Mouse (Mus musculus): Measurements from ENCODE around the gene Lgals4.
A peak's percentile ranks its signal among the peaks of the same experiment; 100 is the strongest.

Gene Lgals4

DNA sequence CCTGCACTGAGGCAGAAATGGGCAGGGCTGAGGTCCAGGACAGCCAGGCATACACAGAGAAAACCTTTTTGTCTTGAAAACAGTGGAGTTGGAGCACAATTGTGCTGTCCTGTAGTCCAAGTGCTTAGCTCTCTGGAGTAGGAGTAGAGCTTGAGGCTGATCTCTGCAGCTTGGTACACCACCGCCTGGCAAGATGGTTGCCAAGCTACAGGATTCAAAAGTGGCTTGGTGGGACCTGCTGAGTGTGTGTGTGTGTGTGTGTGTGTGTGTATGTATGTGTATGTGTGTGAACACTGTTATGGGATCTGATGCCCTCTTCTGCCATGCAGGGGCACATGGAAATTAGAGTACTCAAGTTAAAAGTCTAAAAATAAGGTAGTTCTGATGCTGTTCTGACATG, 11.1 kb upstream of the Lgals4 start:
- no peak for DNase-seq (ENCODE audit: low spot score in 2 of 2)

- DNase-seq (ENCODE audit: low spot score in 2 of 2) = no peak
Measured at GRCm38 (mm10) chr7:28822993-28823903, 10.4 kb upstream of the Lgals4 start.

- no peak for DNase-seq (ENCODE audit: low spot score in 2 of 2)
Measured at GRCm38 (mm10) chr7:28823932-28824331, 9.7 kb upstream of the Lgals4 start.

DNA sequence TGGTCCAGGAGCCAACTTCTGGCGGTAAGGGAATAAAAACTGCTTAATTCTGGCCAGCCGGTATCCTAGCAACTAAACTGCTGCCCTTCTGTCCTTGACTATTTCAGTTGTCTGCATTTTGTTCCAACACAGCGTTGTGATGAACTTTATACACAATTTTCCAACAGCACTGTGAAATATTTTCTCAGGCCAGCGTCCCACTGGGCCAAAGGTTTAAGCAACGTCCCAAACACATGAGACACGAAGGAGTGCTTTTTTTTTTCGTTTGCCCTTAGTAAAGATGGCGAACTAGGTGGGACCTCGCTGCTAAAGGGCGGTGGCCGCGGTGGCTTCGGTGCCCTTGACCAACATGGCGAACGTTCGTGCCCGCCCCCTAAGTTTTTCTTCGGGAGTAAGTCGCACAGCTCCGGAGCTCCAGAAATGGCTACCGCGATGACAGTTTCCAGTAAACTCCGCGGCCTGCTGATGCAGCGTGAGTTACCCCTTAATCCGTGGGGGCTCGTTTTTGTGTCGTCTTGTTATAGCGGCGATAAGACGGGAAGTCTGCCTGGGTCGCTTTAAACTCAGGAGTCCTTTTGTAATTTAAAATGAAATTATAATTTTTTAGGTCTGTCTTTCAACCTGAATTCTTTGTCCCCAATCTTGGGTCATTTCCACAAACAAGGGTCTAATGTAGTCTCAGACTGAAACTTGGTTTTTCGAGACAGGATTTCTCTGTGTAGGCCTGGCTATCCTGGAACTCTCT, 8.5 kb upstream of the Lgals4 start, which contains the start of gene Ech1:
Gene Ech1 (plus strand): TSS at position 277 of the 745 bp plus-strand sequence.
- DNase-seq (ENCODE audit: low spot score in 2 of 2) = peak; percentile 80 to 85

GRCm38 (mm10) chr7:28825686-28826401, 7.8 kb upstream of the Lgals4 start:
- no peak for DNase-seq (ENCODE audit: low spot score in 2 of 2)

DNA sequence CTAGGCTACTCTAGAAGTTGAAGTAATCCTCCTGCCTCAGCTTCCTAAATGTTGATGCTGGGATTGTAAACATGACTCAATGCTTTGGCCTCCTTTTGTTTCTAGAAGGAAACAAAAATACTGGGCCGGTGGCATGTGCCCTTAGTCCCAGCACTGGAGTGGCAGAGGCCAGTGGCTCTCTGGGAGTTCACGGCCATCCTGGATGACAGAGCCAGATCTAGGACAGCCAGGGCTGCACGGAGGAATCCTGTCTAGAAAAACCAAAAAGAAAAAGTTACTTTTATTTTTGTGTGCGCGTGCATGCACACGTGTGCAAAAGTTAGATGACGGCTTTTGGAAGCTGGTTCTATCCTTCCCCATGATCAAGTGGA, 7.3 kb upstream of the Lgals4 start:
- DNase-seq (ENCODE audit: low spot score in 2 of 2) = no peak

GRCm38 (mm10) chr7:28827338-28827737, 6.3 kb upstream of the Lgals4 start:
- DNase-seq (ENCODE audit: low spot score in 2 of 2) = no peak

DNA sequence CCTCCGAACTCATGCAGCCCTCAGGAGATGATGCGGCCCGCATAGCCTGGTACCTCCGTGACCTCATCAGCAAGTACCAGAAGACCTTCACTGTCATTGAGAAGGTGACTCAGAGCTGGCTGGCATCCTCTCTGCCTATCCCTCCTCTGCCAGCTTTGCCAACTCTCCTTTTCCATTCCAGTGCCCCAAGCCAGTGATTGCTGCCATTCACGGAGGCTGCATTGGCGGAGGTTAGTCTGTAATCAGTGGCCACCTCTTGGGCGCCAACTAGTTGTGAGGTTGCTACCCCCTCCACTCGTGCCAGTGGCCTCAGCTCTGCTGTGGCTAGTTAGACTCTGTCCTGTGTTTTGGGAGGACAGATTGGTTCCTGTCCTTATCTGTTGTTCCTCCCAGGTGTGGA, 3.8 kb upstream of the Lgals4 start:
- DNase-seq (ENCODE audit: low spot score in 2 of 2) = no peak

GRCm38 (mm10) chr7:28830981-28831380, 2.7 kb upstream of the Lgals4 start:
- no peak for DNase-seq (ENCODE audit: low spot score in 2 of 2)

GRCm38 (mm10) chr7:28831411-28832125, 2.1 kb upstream of the Lgals4 start:
- no peak for DNase-seq (ENCODE audit: low spot score in 2 of 2)

DNA sequence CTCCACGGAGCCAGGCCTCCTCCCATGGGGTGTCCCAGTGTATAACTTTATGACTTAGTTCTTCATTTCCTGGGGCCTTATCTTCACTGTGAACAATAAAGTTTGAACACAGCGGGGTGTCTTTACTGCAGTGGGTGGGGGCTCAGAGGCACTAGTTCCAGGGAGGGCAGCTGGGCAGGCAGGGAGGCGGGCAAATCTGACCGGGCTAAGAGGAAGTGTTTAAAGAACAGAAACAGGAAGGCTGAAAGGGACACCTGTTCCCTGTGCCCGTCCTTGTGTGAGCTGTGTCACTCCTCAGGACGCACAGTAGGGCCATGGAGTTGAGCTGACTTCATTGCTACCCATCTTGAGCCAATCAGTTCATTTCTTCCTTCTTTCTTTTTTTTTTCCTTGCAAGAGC, 1.5 kb upstream of the Lgals4 start:
- DNase-seq (ENCODE audit: low spot score in 2 of 2) = no peak

DNA sequence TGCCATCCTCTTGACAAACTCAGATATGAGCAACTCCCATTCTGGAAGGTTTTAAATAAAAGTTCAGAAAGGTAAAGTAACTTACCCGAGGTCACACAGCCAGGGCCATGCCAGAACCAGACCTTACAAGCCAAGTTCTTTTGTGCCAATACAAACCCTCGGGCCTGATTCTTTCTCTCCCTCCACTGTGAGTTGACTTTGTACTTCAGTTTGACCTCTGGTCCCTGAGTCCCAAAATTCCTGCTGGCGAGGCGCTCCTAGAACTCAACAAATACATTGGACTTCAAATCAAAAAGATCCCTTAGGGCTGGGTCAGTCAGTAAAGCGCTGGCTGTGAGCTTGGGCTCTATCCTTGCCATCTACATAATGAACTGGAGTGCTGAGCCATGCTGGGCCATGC, 3.3 kb downstream of the Lgals4 start:
- DNase-seq (ENCODE audit: low spot score in 2 of 2) = no peak

GRCm38 (mm10) chr7:28838331-28838730, 4.7 kb downstream of the Lgals4 start:
- DNase-seq (ENCODE audit: low spot score in 2 of 2) = no peak

DNA sequence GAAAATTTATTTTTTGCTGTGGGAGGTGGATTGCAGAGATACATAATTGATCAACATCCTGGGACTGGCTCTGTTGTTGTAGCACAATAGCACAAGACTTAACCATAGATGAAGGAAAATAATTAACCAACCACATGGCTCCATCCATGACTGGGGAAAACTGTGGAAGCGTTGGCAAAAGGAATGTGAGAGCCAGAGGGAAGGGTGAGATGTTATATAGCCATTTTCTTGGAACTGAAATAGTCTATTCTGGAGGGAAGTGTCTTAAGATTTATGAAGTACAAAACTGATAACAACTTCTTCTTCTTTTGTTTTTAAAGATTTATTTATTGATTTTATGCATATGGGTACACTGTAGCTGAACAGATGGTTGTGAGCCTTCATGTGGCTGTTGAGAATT, 13.6 kb downstream of the Lgals4 start:
- DNase-seq (ENCODE audit: low spot score in 2 of 2) = no peak

- DNase-seq (ENCODE audit: low spot score in 2 of 2) = no peak
Measured at GRCm38 (mm10) chr7:28849700-28850236, 16.1 kb downstream of the Lgals4 start.

DNA sequence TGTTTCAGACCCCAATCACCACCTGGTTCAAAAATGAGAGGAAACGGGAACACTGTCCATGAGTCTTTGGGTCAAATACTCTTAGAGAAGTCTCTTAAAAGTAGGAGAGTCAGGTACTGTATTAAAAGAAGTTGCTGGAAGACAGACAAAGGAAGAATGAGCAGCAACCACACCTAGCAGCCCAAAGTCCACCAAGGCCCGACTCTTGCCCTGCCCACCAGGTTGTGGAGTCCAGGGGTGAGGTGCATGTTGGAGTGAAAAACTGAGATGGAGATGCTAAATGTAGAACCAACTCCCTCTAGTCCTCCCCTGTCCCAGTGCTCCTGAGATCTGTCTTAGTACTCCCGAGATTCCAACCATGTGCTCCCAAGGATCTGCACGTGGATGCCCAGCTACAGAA, 17.0 kb downstream of the Lgals4 start:
- DNase-seq (ENCODE audit: low spot score in 2 of 2) = no peak

GRCm38 (mm10) chr7:28859953-28860352, 26.3 kb downstream of the Lgals4 start:
- no peak for DNase-seq (ENCODE audit: low spot score in 2 of 2)

DNA sequence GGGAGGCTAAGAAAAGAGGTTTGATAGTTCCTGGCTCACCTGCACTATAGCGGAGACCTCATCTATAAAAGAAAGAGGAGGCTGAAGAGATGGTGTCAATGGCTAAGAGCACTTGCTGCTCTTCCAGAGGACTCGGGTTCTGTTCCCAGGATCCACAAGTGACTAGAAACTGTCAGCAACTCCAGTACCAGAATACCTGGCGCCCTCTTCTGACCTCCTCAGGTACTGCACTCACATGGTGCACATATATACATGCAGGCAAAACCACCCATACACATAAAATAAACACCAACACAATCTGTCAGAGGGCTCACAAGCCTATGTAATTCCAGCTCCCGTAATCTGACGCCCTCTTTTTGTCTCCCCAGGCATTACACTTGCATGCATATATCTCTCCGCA, 27.2 kb downstream of the Lgals4 start:
- DNase-seq (ENCODE audit: low spot score in 2 of 2) = no peak

- no peak for DNase-seq (ENCODE audit: low spot score in 2 of 2)
Measured at GRCm38 (mm10) chr7:28862817-28863499, 29.3 kb downstream of the Lgals4 start.

GRCm38 (mm10) chr7:28863540-28863939, 29.9 kb downstream of the Lgals4 start, which contains the start of gene Lgals7:
TSS of gene Lgals7 (plus strand) at chr7:28863853.
- no peak for DNase-seq (ENCODE audit: low spot score in 2 of 2)

- DNase-seq (ENCODE audit: low spot score in 2 of 2) = no peak
Measured at GRCm38 (mm10) chr7:28864288-28864750, 30.7 kb downstream of the Lgals4 start.

All from spleen, postnatal 14 days (tissue).